Mouse (Mus musculus) embryonic facial prominence, embryonic 13.5 days (tissue): ENCODE results near the gene Ube4a. TPM values are rescaled to one million over a fixed set of nuclear protein-coding genes. Genes with fewer than 3 reads are reported as not detected.

ENCODE experiments used
- ATAC-seq: fragments of 200-750 bp; cut with Nextera tagmentation; 2 replicates; pipeline ENCODE4 v1.8.0; 2017; ENCODE audit warnings: low read depth; ENCODE audit not compliant: insufficient number of reproducible peaks, insufficient read depth, low FRiP score, low TSS enrichment
- H3K27ac ChIP-seq: fragments of 300-500 bp; sonication (generic); 2 replicates; pipeline ENCODE4 v1.5.1; 2015; ENCODE audit warnings: moderate library complexity, mild to moderate bottlenecking, inconsistent platforms
- H3K27me3 ChIP-seq: fragments of 300-500 bp; sonication (generic); 2 replicates; pipeline ENCODE4 v1.6.1; 2015; ENCODE audit warnings: mild to moderate bottlenecking, inconsistent platforms
- H3K36me3 ChIP-seq: fragments of 300-500 bp; sonication (generic); 2 replicates; pipeline ENCODE4 v1.6.1; 2015; ENCODE audit warnings: mild to moderate bottlenecking, inconsistent platforms
- H3K4me1 ChIP-seq: fragments of 300-500 bp; sonication (generic); 2 replicates; pipeline ENCODE4 v1.6.1; 2015; ENCODE audit warnings: inconsistent platforms
- H3K4me2 ChIP-seq: fragments of 300-500 bp; sonication (generic); 2 replicates; pipeline ENCODE4 v1.6.1; 2015; ENCODE audit warnings: moderate library complexity, mild to moderate bottlenecking, inconsistent platforms
- H3K4me3 ChIP-seq: fragments of 300-500 bp; sonication (generic); 2 replicates; pipeline ENCODE4 v1.5.1; 2015; ENCODE audit warnings: mild to moderate bottlenecking, inconsistent platforms
- H3K9ac ChIP-seq: fragments of 300-500 bp; sonication (generic); 2 replicates; pipeline ENCODE4 v1.6.1; 2015; ENCODE audit warnings: mild to moderate bottlenecking, inconsistent platforms
- H3K9me3 ChIP-seq: fragments of 300-500 bp; sonication (generic); 2 replicates; pipeline ENCODE4 v1.6.1; 2016; ENCODE audit warnings: inconsistent platforms
- WGBS: fragments of 180-500 bp; shearing (Covaris S2); methylation state at CpG from one replicate; pipeline ENCODE4 v1.1.7; 2015; ENCODE audit warnings: mixed read lengths; 5-methylcytosine and 5-hydroxymethylcytosine counted together
- polyA plus RNA-seq: library from polyadenylated mRNA; unstranded; fragments of >200 nt; fragmentation: Nextera tagmentation; extraction: Ambion mirVana; gene quantifications from 2 replicates; pipeline ENCODE4 v1.2.1, GENCODE M21; 2015

Ube4a gene
- polyA plus RNA-seq, 1 experiment from 2014 or later: 26.4 TPM

GRCm38 (mm10) chr9:44879694-44880271, 85.6 kb downstream of the Ube4a start:
- Histone ChIP-seq H3K27ac (peak overlapping the region; percentile 94), H3K4me2 (peak overlapping the region; percentile 98), H3K9ac (peak overlapping the region; percentile 96), H3K27me3 (no peaks in the 10 kb centered on the region), H3K36me3 (0 out of 2 replicates have a peak, but pooled peaks cover 4% of the 10 kb centered on the region), H3K9me3 (no peaks in the 10 kb centered on the region), H3K4me3 (peak overlapping the region; percentile 98), H3K4me1 (peaks cover 51% of the 10 kb centered on the region)
- under 1% methylated on average over 13 of the region's 13 CpGs for WGBS
- ATAC-seq: no peak

- peak overlapping the region; percentile 94; the same call in 1 of the 2 replicates for H3K27ac ChIP-seq
- H3K4me1 ChIP-seq: peaks cover 59% of the 10 kb centered on the region
- peak overlapping the region; percentile 98 for H3K4me3 ChIP-seq
- peak overlapping the region; percentile 98 for H3K4me2 ChIP-seq
- H3K36me3 ChIP-seq: 0 out of 2 replicates have a peak, but pooled peaks cover 4% of the 10 kb centered on the region
- no peaks in the 10 kb centered on the region for H3K9me3 ChIP-seq
- 28% methylated on average over 9 of the region's 9 CpGs for WGBS
- ATAC-seq: no peak
- H3K27me3 ChIP-seq: no peaks in the 10 kb centered on the region
- H3K9ac ChIP-seq: peak overlapping the region; percentile 96
Observed at GRCm38 (mm10) chr9:44878776-44879500, 86.5 kb downstream of the Ube4a start.

- Histone ChIP-seq H3K4me2 (peak overlapping the region; percentile 16; the same call in 1 of the 2 replicates), H3K9me3 (no peaks in the 10 kb centered on the region), H3K9ac (peak overlapping the region; percentile 49), H3K4me1 (peaks cover 62% of the 10 kb centered on the region), H3K4me3 (0 out of 2 replicates have a peak overlapping the region, but pooled peaks have one; percentile 5), H3K27me3 (no peaks in the 10 kb centered on the region), H3K36me3 (0 out of 2 replicates have a peak, but pooled peaks cover 4% of the 10 kb centered on the region), H3K27ac (no peak overlapping the region)
- 77% methylated on average over 7 of the region's 7 CpGs for WGBS
- no peak for ATAC-seq
Observed at GRCm38 (mm10) chr9:44877686-44878085, 87.7 kb downstream of the Ube4a start.

GRCm38 (mm10) chr9:44875476-44875875, 89.9 kb downstream of the Ube4a start:
- Histone ChIP-seq H3K27ac (no peak overlapping the region), H3K4me2 (no peak overlapping the region), H3K9ac (peak overlapping the region; percentile 28; the same call in 1 of the 2 replicates), H3K9me3 (no peaks in the 10 kb centered on the region), H3K27me3 (no peaks in the 10 kb centered on the region), H3K36me3 (0 out of 2 replicates have a peak, but pooled peaks cover 9% of the 10 kb centered on the region), H3K4me1 (peaks cover 62% of the 10 kb centered on the region), H3K4me3 (no peak overlapping the region)
- 53% methylated on average over 7 of the region's 7 CpGs for WGBS
- ATAC-seq: no peak

- Histone ChIP-seq H3K9ac (peak overlapping the region; percentile 38; the same call in 1 of the 2 replicates), H3K4me3 (no peak overlapping the region), H3K4me1 (peaks cover 60% of the 10 kb centered on the region), H3K27ac (no peak overlapping the region), H3K27me3 (no peaks in the 10 kb centered on the region), H3K4me2 (no peak overlapping the region), H3K36me3 (0 out of 2 replicates have a peak, but pooled peaks cover 14% of the 10 kb centered on the region), H3K9me3 (no peaks in the 10 kb centered on the region)
- no peak for ATAC-seq
Observed at GRCm38 (mm10) chr9:44874198-44874597, 91.2 kb downstream of the Ube4a start.

GRCm38 (mm10) chr9:44873665-44874064, 91.7 kb downstream of the Ube4a start:
- H3K4me2 ChIP-seq: no peak overlapping the region
- H3K4me1 ChIP-seq: peaks cover 56% of the 10 kb centered on the region
- H3K27me3 ChIP-seq: no peaks in the 10 kb centered on the region
- H3K36me3 ChIP-seq: 0 out of 2 replicates have a peak, but pooled peaks cover 14% of the 10 kb centered on the region
- H3K27ac ChIP-seq: no peak overlapping the region
- WGBS: 41% methylated on average over 5 of the region's 5 CpGs
- no peaks in the 10 kb centered on the region for H3K9me3 ChIP-seq
- H3K9ac ChIP-seq: no peak overlapping the region
- no peak overlapping the region for H3K4me3 ChIP-seq
- no peak for ATAC-seq

Other genes with a start within 250 kb of the Ube4a start
- 37.9 and 38.0 TPM in 2 replicates for gene Phldb1, start 230.4 kb downstream of the Ube4a start, polyA plus RNA-seq
- 192 and 213 TPM in 2 replicates for gene Arcn1, start 197.8 kb downstream of the Ube4a start, polyA plus RNA-seq
- 137 and 149 TPM in 2 replicates for gene Ift46, start 197.7 kb downstream of the Ube4a start, polyA plus RNA-seq
- 2.3 and 2.5 TPM in 2 replicates for gene Tmem25, start 166.3 kb downstream of the Ube4a start, polyA plus RNA-seq
- gene Ttc36, start 162.5 kb downstream of the Ube4a start, polyA plus RNA-seq: 2.2 TPM in 1 of 2 replicates, not detected in the other
- gene Kmt2a, start 84.3 kb downstream of the Ube4a start, polyA plus RNA-seq: 18.1 and 22.8 TPM in 2 replicates
- gene Atp5l, start 44.9 kb downstream of the Ube4a start, polyA plus RNA-seq: 678 and 698 TPM in 2 replicates
- 0.27 TPM in 1 of 2 replicates, not detected in the other for gene Cd3g, start 14.8 kb upstream of the Ube4a start, polyA plus RNA-seq
- not detected in 2 replicates for gene Cd3d, start 16.2 kb upstream of the Ube4a start, polyA plus RNA-seq
- not detected in 2 replicates for gene Cd3e, start 44.0 kb upstream of the Ube4a start, polyA plus RNA-seq
- gene Mpzl2, start 74.2 kb upstream of the Ube4a start, polyA plus RNA-seq: 18.8 and 20.5 TPM in 2 replicates
- gene Mpzl3, start 89.6 kb upstream of the Ube4a start, polyA plus RNA-seq: 1.8 and 2.3 TPM in 2 replicates
- not detected in 2 replicates for gene Jaml, start 113.6 kb upstream of the Ube4a start, polyA plus RNA-seq
- gene Scn2b, start 152.2 kb upstream of the Ube4a start, polyA plus RNA-seq: 5.8 and 5.9 TPM in 2 replicates
- gene Scn4b, start 172.8 kb upstream of the Ube4a start, polyA plus RNA-seq: 0.24 and 0.66 TPM in 2 replicates
- 0.59 and 2.2 TPM in 2 replicates for gene BC049352, start 216.4 kb upstream of the Ube4a start, polyA plus RNA-seq
- 1.3 and 2.3 TPM in 2 replicates for gene Tmprss4, start 238.5 kb upstream of the Ube4a start, polyA plus RNA-seq